Mouse (Mus musculus) kidney, embryonic 15.5 days (tissue): ENCODE results near the gene Nell2. TPM values are rescaled to one million over a fixed set of nuclear protein-coding genes. Genes with fewer than 3 reads are reported as not detected.
"Not testable (repeated sequence)": the region's sequence is repeated elsewhere in the genome, so short reads cannot be mapped to it uniquely, and the experiment has no call there.

Experiments used
- ATAC-seq: fragments of 200-750 bp; cut with Nextera tagmentation; replicated peaks from 2 replicates; pipeline ENCODE4 v1.8.0; 2017; ENCODE audit warnings: moderate TSS enrichment; ENCODE audit not compliant: low FRiP score
- H3K27ac ChIP-seq: fragments of 300-500 bp; sonication (generic); 2 replicates; pipeline ENCODE4 v1.5.1; 2015; ENCODE audit warnings: mild to moderate bottlenecking, inconsistent platforms
- H3K27me3 ChIP-seq: fragments of 300-500 bp; sonication (generic); 2 replicates; pipeline ENCODE4 v1.6.1; 2015; ENCODE audit warnings: inconsistent platforms
- H3K36me3 ChIP-seq: fragments of 300-500 bp; sonication (generic); 2 replicates; pipeline ENCODE4 v1.6.1; 2015; ENCODE audit warnings: inconsistent platforms
- H3K4me1 ChIP-seq: fragments of 300-500 bp; sonication (generic); 2 replicates; pipeline ENCODE4 v1.6.1; 2015; ENCODE audit warnings: inconsistent platforms
- H3K4me2 ChIP-seq: fragments of 300-500 bp; sonication (generic); 2 replicates; pipeline ENCODE4 v1.6.1; 2015; ENCODE audit warnings: moderate library complexity, mild to moderate bottlenecking, inconsistent platforms
- H3K4me3 ChIP-seq: fragments of 300-500 bp; sonication (generic); replicated peaks from 2 replicates; pipeline ENCODE4 v1.5.1; 2015; ENCODE audit warnings: mild to moderate bottlenecking, inconsistent platforms
- H3K9ac ChIP-seq: fragments of 300-500 bp; sonication (generic); 2 replicates; pipeline ENCODE4 v1.6.1; 2015; ENCODE audit warnings: mild to moderate bottlenecking, inconsistent platforms
- H3K9me3 ChIP-seq: fragments of 300-500 bp; sonication (generic); replicated peaks from 2 replicates; pipeline ENCODE4 v1.6.1; 2016; ENCODE audit warnings: inconsistent platforms
- WGBS: fragments of 180-500 bp; shearing (Covaris S2); methylation state at CpG from one replicate; pipeline ENCODE4 v1.1.7; 2015; ENCODE audit warnings: mixed read lengths; 5-methylcytosine and 5-hydroxymethylcytosine counted together
- polyA plus RNA-seq: library from polyadenylated mRNA; unstranded; fragments of >200 nt; fragmentation: Nextera tagmentation; extraction: Ambion mirVana; gene quantifications from 2 replicates; pipeline ENCODE4 v1.2.1, GENCODE M21; 2015

Gene Nell2
- polyA plus RNA-seq, 1 experiment from 2014 or later, result 12.3 TPM

- no peak for ATAC-seq
- WGBS, result 88% methylated on average over 3 of the region's 3 CpGs
- H3K4me2 ChIP-seq, result no peak overlapping the region
- no peak overlapping the region for H3K4me3 ChIP-seq
- H3K27me3 ChIP-seq, result no peaks in the 10 kb centered on the region
- no peaks in the 10 kb centered on the region for H3K9me3 ChIP-seq
- peaks cover 4% of the 10 kb centered on the region; the same call in 1 of the 2 replicates for H3K4me1 ChIP-seq
- H3K9ac ChIP-seq, result no peak overlapping the region
- H3K27ac ChIP-seq, result no peak overlapping the region
- H3K36me3 ChIP-seq, result no peaks in the 10 kb centered on the region
These were observed 256.2 kb downstream of the Nell2 start for GRCm38 (mm10) chr15:95272167-95272566.

GRCm38 (mm10) chr15:95259671-95260450 lies 268.5 kb downstream of the Nell2 start:
- WGBS, result 88% methylated on average over 2 of the region's 2 CpGs
- H3K9ac ChIP-seq, result no peak overlapping the region
- no peak overlapping the region for H3K4me2 ChIP-seq
- no peak overlapping the region for H3K4me3 ChIP-seq
- H3K36me3 ChIP-seq, result no peaks in the 10 kb centered on the region
- no peaks in the 10 kb centered on the region for H3K27me3 ChIP-seq
- no peak for ATAC-seq
- no peaks in the 10 kb centered on the region for H3K4me1 ChIP-seq
- no peaks in the 10 kb centered on the region for H3K9me3 ChIP-seq
- no peak overlapping the region for H3K27ac ChIP-seq

DNA sequence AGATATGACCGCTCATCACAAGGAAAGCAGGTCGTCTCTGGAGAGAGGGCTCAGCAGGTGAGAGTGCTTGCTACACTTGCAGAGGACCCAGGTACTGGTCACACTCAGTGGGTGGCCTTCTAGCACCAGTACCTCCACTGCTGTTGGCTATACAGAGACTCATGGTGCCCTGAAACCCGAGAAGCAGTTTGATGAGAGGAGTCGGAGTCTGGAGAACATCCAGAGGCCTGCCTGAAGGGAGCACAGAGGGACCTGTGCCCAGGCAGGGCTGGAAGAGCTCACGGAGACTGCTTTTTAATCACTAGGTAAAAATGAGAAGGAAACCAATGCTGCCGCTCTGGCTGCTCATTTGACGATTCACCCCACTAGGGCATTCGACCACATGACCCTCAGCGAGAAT lies 271.2 kb downstream of the Nell2 start:
- ATAC-seq, result no peak
- Histone ChIP-seq H3K27ac (no peak overlapping the region), H3K9ac (no peak overlapping the region), H3K27me3 (no peaks in the 10 kb centered on the region), H3K9me3 (no peaks in the 10 kb centered on the region), H3K4me2 (no peak overlapping the region), H3K4me1 (no peaks in the 10 kb centered on the region), H3K36me3 (no peaks in the 10 kb centered on the region), H3K4me3 (no peak overlapping the region)
- 55% methylated on average over 9 of the region's 9 CpGs for WGBS

DNA sequence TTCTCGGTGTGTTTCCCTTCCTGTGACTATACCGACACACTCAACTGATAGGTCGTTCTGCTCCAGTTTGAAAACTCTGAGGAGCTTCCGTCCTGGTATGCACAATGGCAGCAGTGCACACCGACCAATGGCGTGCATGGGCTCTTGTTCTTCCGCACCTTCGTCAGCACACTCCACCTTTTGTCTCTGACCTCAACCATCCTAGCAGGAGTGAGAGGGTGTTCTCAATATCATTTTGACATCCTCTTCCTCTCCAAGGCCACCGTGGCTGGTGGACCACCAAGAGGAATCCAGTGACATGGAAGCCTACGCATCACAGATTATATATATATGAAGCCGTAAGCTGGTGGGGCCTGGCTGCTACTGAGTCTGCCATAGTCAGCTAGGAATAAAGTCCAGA lies 282.8 kb downstream of the Nell2 start:
- H3K27me3 ChIP-seq, result no peaks in the 10 kb centered on the region
- no peaks in the 10 kb centered on the region for H3K9me3 ChIP-seq
- no peak for ATAC-seq
- H3K9ac ChIP-seq, result no peak overlapping the region
- 91% methylated on average over 11 of the region's 11 CpGs for WGBS
- H3K36me3 ChIP-seq, result no peaks in the 10 kb centered on the region
- no peak overlapping the region for H3K4me2 ChIP-seq
- no peak overlapping the region for H3K27ac ChIP-seq
- H3K4me3 ChIP-seq, result no peak overlapping the region
- H3K4me1 ChIP-seq, result no peaks in the 10 kb centered on the region

- no peak overlapping the region for H3K4me2 ChIP-seq
- no peak overlapping the region for H3K9ac ChIP-seq
- no peaks in the 10 kb centered on the region for H3K4me1 ChIP-seq
- no peaks in the 10 kb centered on the region for H3K9me3 ChIP-seq
- WGBS, result 84% methylated on average over 8 of the region's 8 CpGs
- no peaks in the 10 kb centered on the region for H3K27me3 ChIP-seq
- ATAC-seq, result no peak
- no peaks in the 10 kb centered on the region for H3K36me3 ChIP-seq
- H3K4me3 ChIP-seq, result no peak overlapping the region
- no peak overlapping the region for H3K27ac ChIP-seq
These were observed 284.5 kb downstream of the Nell2 start for GRCm38 (mm10) chr15:95243876-95244275.

- Histone ChIP-seq H3K4me3 (no peak overlapping the region), H3K4me1 (no peaks in the 10 kb centered on the region), H3K4me2 (no peak overlapping the region), H3K27me3 (no peaks in the 10 kb centered on the region), H3K36me3 (no peaks in the 10 kb centered on the region), H3K27ac (no peak overlapping the region), H3K9ac (no peak overlapping the region), H3K9me3 (no peaks in the 10 kb centered on the region)
- WGBS, result 94% methylated on average over 3 of the region's 3 CpGs
- ATAC-seq, result no peak
These were observed 287.2 kb downstream of the Nell2 start for GRCm38 (mm10) chr15:95241161-95241560.

DNA sequence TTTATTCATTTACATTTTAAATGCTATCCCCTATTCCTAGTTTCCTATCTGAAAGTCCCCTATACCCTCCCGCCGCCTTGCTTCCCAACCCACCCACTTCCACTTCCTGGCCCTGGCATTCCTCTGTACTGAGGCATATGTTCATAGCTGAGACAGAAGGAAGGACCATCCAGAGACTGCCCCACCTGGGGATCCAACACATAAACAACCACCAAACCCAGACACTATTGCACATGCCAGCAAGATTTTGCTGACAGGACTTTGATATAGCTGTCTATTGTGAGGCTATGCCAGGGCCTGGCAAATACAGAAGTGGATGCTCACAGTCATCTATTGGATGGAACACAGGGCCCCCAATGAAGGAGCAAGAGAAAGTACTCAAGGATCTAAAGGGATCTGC lies 291.3 kb downstream of the Nell2 start:
- not testable (repeated sequence) for H3K36me3 ChIP-seq, ATAC-seq, H3K4me1 ChIP-seq, H3K27me3 ChIP-seq, H3K4me3 ChIP-seq, H3K27ac ChIP-seq, H3K9ac ChIP-seq, H3K4me2 ChIP-seq, H3K9me3 ChIP-seq
- 86% methylated on average over 2 of the region's 2 CpGs for WGBS

DNA sequence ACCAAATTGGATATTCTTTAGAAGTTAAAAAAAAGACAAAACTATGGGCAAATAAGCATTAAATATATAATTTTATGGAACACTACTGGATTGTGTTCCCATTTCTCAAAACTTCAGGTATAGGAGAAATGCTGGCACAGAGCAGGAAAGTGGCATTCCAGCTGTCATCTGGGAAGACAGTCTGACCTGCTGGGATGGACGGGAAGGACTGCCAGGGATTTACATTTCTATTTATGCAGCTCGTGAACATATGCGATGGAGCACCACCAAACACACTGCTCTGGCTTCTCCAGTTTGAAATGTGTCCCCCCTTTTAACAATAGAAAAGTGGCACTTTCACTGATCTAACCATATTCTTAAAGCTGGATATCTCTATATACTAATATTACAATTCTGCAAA lies 291.9 kb downstream of the Nell2 start:
- no peaks in the 10 kb centered on the region for H3K27me3 ChIP-seq
- no peaks in the 10 kb centered on the region for H3K4me1 ChIP-seq
- H3K9ac ChIP-seq, result no peak overlapping the region
- H3K4me3 ChIP-seq, result no peak overlapping the region
- no peaks in the 10 kb centered on the region for H3K36me3 ChIP-seq
- H3K4me2 ChIP-seq, result no peak overlapping the region
- no peak for ATAC-seq
- WGBS, result 88% methylated on average over 3 of the region's 3 CpGs
- H3K27ac ChIP-seq, result no peak overlapping the region
- H3K9me3 ChIP-seq, result no peaks in the 10 kb centered on the region

DNA sequence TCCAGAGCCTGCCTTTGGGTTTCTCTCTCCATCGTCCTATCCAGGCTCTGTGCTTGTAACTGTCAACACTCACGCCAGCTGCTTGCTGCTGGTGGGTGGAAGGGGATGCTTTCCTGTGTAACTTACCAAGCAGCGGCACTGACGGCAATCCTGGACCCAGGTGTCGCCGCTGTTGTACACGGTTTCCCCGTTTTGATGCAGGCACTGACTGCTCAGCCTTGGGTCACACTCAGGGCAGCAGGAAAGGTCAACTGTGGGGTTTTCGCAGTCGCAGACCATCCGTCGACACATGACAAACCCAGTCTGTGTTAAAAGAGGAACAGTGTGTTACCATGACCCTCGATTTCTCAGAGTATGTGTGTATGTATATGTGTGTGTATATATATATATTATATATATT lies 297.2 kb downstream of the Nell2 start:
- no peak for ATAC-seq

DNA sequence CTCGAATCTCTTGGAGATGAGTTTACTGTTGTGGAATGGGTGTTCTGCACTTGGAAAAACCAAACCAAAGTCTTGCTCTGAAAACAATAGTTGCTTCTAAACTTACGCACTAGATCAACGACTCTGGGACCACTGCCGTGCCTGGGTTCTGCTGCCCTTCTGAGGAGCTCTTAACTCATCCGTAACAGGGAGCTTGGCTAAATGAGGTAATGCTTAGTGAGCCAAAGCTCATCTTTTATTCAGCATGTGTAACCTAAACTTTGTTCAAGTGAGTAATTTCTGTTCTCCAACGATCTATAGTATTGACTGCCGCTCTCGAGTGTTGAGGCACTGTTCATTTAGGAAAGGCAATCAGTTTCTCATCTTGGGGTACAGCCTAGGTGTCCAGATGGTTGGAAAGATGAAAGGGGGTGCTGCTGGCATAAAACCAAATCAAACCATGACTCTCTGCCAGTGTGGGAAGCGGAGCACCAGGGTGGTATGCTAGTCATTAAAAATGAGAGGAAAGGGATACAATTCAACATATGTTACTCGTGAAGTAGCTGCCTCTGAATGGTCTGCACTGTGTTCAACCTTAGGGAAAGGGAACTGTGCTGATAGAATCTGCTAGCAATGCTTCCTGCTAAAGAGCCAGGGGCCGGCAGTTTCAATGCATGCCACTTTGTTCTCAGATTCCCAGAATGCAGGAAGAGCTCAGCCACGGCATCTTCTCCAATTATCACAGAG lies 311.6 kb downstream of the Nell2 start:
- Histone ChIP-seq H3K9ac (no peak overlapping the region), H3K4me2 (no peak overlapping the region), H3K4me3 (no peak overlapping the region), H3K36me3 (no peaks in the 10 kb centered on the region), H3K4me1 (no peaks in the 10 kb centered on the region), H3K9me3 (no peaks in the 10 kb centered on the region), H3K27ac (no peak overlapping the region), H3K27me3 (no peaks in the 10 kb centered on the region)
- ATAC-seq, result no peak
- WGBS, result 53% methylated on average over 12 of the region's 12 CpGs

More for the DNA sequence above, 297.2 kb downstream of the Nell2 start:
- Histone ChIP-seq H3K4me2 (no peak overlapping the region), H3K4me1 (no peaks in the 10 kb centered on the region), H3K36me3 (no peaks in the 10 kb centered on the region), H3K9ac (no peak overlapping the region), H3K27me3 (no peaks in the 10 kb centered on the region), H3K27ac (no peak overlapping the region), H3K9me3 (no peaks in the 10 kb centered on the region), H3K4me3 (no peak overlapping the region)
- 83% methylated on average over 13 of the region's 13 CpGs for WGBS

- no peaks in the 10 kb centered on the region for H3K4me1 ChIP-seq
- no peak overlapping the region for H3K27ac ChIP-seq
- no peak overlapping the region for H3K4me2 ChIP-seq
- 81% methylated on average over 4 of the region's 4 CpGs for WGBS
- H3K9me3 ChIP-seq, result no peaks in the 10 kb centered on the region
- no peak for ATAC-seq
- H3K36me3 ChIP-seq, result no peaks in the 10 kb centered on the region
- H3K4me3 ChIP-seq, result no peak overlapping the region
- H3K27me3 ChIP-seq, result no peaks in the 10 kb centered on the region
- no peak overlapping the region for H3K9ac ChIP-seq
These were observed 317.8 kb downstream of the Nell2 start for GRCm38 (mm10) chr15:95210551-95210950.

DNA sequence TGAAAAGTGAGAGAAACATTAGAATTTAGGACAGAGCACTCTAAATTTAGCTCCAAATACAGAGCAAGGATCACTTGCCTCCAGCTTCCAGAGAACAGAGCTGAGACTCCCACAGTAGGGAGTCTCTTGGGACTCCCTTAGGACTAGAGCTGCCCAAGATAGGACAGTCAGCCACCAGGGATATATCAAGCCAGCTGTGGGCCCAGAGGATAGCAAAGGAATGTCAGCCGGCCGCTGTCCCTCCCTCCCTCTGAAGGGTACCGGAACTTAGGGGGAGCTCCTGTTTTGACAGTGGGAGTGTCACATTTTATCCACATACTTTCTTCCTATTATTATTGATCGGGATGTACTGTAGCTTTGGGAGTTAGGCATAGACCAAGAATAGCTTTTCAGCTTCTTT lies 319.2 kb downstream of the Nell2 start:
- Histone ChIP-seq H3K27me3 (no peaks in the 10 kb centered on the region), H3K4me2 (no peak overlapping the region), H3K9ac (no peak overlapping the region), H3K4me1 (no peaks in the 10 kb centered on the region), H3K9me3 (no peaks in the 10 kb centered on the region), H3K27ac (no peak overlapping the region), H3K4me3 (no peak overlapping the region), H3K36me3 (no peaks in the 10 kb centered on the region)
- ATAC-seq, result no peak
- WGBS, result 62% methylated on average over 4 of the region's 4 CpGs
